Mouse (Mus musculus) C2C12 (cell line): ENCODE results near the gene Peg10. TPM values are rescaled to one million over a fixed set of nuclear protein-coding genes. Genes with fewer than 3 reads are reported as not detected.

Experiments used
- H3K27me3 ChIP-seq: one replicate; pipeline ENCODE4 v1.6.1; 2011; ENCODE audit not compliant: control insufficient read depth, insufficient read depth, insufficient read length
- H3K36me3 ChIP-seq: one replicate; pipeline ENCODE4 v1.6.1; 2011; ENCODE audit not compliant: control insufficient read depth, insufficient read depth
- H3K4me3 ChIP-seq: one replicate; pipeline ENCODE4 v1.5.1; 2011; ENCODE audit warnings: mild to moderate bottlenecking, control low read depth; ENCODE audit not compliant: poor library complexity, insufficient read depth, severe bottlenecking
- H3K79me2 ChIP-seq: one replicate; pipeline ENCODE4 v1.6.1; 2011; ENCODE audit not compliant: control insufficient read depth, insufficient read depth
- H3K79me3 ChIP-seq: one replicate; pipeline ENCODE4 v1.6.1; 2011; ENCODE audit warnings: low read depth, control low read depth
- H3ac ChIP-seq: one replicate; pipeline ENCODE3; 2011; ENCODE audit warnings: low read depth; ENCODE audit not compliant: control insufficient read depth, insufficient read length
- CEBPB ChIP-seq: IDR thresholded peaks from one replicate; pipeline ENCODE4 v1.6.1; 2011; ENCODE audit warnings: low read depth, mild to moderate bottlenecking, control low read depth, moderate library complexity
- CTCF ChIP-seq: IDR thresholded peaks from one replicate; pipeline ENCODE4 v1.5.1; 2011; ENCODE audit not compliant: control insufficient read depth, insufficient read depth, insufficient read length
- FOSL1 ChIP-seq: IDR thresholded peaks from one replicate; pipeline ENCODE4 v1.8.0; 2011; ENCODE audit warnings: mild to moderate bottlenecking, low read length; ENCODE audit not compliant: poor library complexity, insufficient read depth, severe bottlenecking
- MAX ChIP-seq: IDR thresholded peaks from one replicate; pipeline ENCODE4 v1.6.1; 2011; ENCODE audit warnings: mild to moderate bottlenecking, control low read depth
- MYOD1 ChIP-seq: IDR thresholded peaks from one replicate; pipeline ENCODE4 v1.6.1; 2011; ENCODE audit warnings: low read depth; ENCODE audit not compliant: control insufficient read depth, insufficient read length
- MYOG ChIP-seq: IDR thresholded peaks from one replicate; pipeline ENCODE4 v1.6.1; 2011; ENCODE audit not compliant: control insufficient read depth, insufficient read length; ENCODE audit errors: extremely low read depth
- USF1 ChIP-seq: IDR thresholded peaks from one replicate; pipeline ENCODE4 v1.6.1; 2011; ENCODE audit warnings: low read depth, mild to moderate bottlenecking, control low read depth, moderate library complexity
- polyA plus RNA-seq: library from polyadenylated mRNA; unstranded; fragments of >200 nt; fragmentation: generic; extraction: Trizol; gene quantifications from one replicate; pipeline ENCODE4 v1.2.1, GENCODE M21; 2012; ENCODE audit warnings: missing spikeins

Gene Peg10
- polyA plus RNA-seq, 1 experiment: 9.8 TPM

GRCm38 (mm10) chr6:4740511-4740910 is 6.6 kb upstream of the Peg10 start:
- no peaks in the 10 kb centered on the region for H3K79me2 ChIP-seq
- H3K36me3 ChIP-seq: no peaks in the 10 kb centered on the region
- H3K79me3 ChIP-seq: no peaks in the 10 kb centered on the region
- no peak overlapping the region for H3ac ChIP-seq
- H3K27me3 ChIP-seq: no peaks in the 10 kb centered on the region
- TF ChIP-seq MYOG: no peak
- no peak for TF ChIP-seq MYOD1
- TF ChIP-seq FOSL1: no peak
- no peak for TF ChIP-seq CTCF
- no peak for TF ChIP-seq USF1
- no peak for TF ChIP-seq MAX
- no peak for TF ChIP-seq CEBPB
- no peak overlapping the region for H3K4me3 ChIP-seq

DNA sequence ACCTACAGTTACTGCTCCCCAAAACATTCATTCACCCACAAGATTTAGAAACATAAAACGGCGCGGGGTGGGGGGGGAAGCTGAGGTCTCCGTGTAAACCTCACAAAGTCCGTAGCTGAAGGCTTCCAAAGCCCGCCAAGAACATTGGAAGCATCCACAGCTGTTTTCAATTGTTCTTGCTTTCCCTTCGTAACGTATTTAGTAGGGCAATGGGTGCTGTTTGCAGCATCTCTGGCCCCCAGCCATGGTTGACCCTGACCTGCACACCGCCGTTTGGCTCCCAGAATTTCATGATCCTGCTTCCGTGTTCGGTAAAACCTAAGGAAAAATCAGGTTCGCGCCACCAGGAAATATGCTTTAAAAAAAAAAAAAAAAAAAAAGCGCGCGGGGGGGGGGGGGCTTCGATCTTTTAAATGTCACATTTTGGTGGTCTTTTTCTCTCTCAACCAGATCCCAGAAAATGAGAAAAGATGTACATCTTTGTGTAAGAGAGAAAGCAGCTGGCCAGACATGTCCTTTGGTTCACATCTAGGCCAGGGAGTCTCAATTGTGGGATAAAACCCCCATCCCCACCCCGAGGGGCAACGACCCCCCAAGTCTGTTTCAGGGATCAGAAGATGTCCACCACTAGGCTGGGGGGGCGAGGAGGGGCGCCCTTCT is 940 bp upstream of the Peg10 start:
- TF ChIP-seq MYOG (no peak), CEBPB (no peak), MAX (no peak), FOSL1 (no peak), USF1 (no peak), CTCF (no peak), MYOD1 (no peak)
- H3K4me3 ChIP-seq: peak overlapping the region; percentile 28
- H3K27me3 ChIP-seq: no peaks in the 10 kb centered on the region
- no peaks in the 10 kb centered on the region for H3K79me2 ChIP-seq
- H3K36me3 ChIP-seq: no peaks in the 10 kb centered on the region
- H3ac ChIP-seq: peak overlapping the region; percentile 69
- no peaks in the 10 kb centered on the region for H3K79me3 ChIP-seq

DNA sequence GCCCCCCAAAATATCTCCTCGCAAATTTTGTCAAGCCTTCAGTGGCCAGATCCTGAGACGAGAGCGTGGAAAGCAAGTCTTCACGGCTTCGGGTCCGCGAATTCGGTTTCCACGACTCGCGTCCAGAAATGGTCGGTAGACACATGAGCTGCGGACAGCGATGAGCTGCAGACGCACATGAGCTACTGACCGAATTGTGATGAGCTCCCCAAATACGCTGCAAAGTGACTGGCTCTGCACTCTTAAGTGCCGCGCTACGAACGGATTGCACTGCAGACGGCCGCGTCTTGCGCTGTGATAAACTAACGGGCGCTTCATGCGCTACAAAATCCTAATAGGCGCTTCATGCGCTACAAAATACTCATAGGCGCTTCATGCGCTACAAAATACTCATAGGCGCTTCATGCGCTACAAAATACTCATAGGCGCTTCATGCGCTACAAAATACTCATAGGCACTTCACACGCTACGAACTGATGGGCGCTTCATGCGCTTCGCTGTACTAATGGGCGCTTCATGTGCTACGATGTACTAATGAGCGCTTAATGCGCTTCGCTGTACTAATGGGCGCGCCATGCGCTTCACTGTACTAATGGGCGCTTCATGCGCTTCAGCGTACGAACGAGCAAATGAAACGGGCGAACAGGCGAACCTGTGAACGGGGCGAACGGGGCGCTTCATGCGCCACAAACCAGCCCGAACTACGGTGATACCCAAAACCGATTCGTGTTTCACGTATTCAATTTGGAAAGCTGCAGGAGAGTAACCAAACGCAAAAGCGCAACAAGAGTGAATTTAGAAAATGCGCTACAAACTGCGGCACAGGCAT is 785 bp downstream of the Peg10 start:
- Histone ChIP-seq H3K79me2 (no peaks in the 10 kb centered on the region), H3K27me3 (no peaks in the 10 kb centered on the region), H3K4me3 (no peak overlapping the region), H3K79me3 (no peaks in the 10 kb centered on the region), H3K36me3 (no peaks in the 10 kb centered on the region), H3ac (no peak overlapping the region)
- TF ChIP-seq FOSL1 (no peak), USF1 (no peak), MYOD1 (no peak), CEBPB (no peak), CTCF (no peak), MYOG (no peak), MAX (no peak)

DNA sequence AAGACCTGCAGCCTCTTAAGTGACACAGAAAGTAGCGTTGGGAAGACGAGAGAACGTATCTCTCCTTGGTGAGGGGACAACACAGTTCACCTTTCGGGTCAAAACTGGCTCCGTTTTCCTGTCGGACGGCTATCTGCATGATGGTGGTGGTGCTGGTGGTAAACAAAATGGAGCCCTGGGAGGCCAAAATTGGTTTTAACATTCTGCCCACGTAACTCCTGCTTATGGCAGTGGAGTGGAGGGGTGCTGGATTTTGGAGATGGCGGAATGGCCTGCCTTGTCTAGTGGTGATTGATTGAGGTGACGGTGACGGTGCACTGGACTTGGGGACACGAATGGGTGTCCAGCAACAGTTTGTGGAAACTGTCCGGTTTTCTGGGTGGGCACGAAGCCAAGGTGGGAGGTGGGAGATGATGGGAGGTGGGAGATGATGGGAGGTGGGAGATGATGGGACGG is 1.4 kb downstream of the Peg10 start:
- Histone ChIP-seq H3K79me2 (no peaks in the 10 kb centered on the region), H3ac (no peak overlapping the region), H3K27me3 (no peaks in the 10 kb centered on the region), H3K79me3 (no peaks in the 10 kb centered on the region), H3K4me3 (no peak overlapping the region), H3K36me3 (no peaks in the 10 kb centered on the region)
- TF ChIP-seq MYOG (no peak), CTCF (no peak), MAX (no peak), MYOD1 (no peak), FOSL1 (no peak), USF1 (no peak), CEBPB (no peak)

GRCm38 (mm10) chr6:4749091-4749490 is 2.0 kb downstream of the Peg10 start:
- Histone ChIP-seq H3ac (no peak overlapping the region), H3K79me2 (no peaks in the 10 kb centered on the region), H3K27me3 (no peaks in the 10 kb centered on the region), H3K79me3 (no peaks in the 10 kb centered on the region), H3K36me3 (no peaks in the 10 kb centered on the region), H3K4me3 (no peak overlapping the region)
- TF ChIP-seq USF1: no peak
- TF ChIP-seq MYOG: no peak
- TF ChIP-seq MAX: no peak
- TF ChIP-seq MYOD1: no peak
- TF ChIP-seq CEBPB: no peak
